Mouse (Mus musculus): ENCODE results near the gene Gabbr2. TPM values are rescaled to one million over a fixed set of nuclear protein-coding genes. Genes with fewer than 3 reads are reported as not detected.
A peak's percentile ranks its signal among the peaks of the same experiment; 100 is the strongest.

Gabbr2 gene
- total and polyA plus RNA-seq, 3 experiments: not detected

DNA sequence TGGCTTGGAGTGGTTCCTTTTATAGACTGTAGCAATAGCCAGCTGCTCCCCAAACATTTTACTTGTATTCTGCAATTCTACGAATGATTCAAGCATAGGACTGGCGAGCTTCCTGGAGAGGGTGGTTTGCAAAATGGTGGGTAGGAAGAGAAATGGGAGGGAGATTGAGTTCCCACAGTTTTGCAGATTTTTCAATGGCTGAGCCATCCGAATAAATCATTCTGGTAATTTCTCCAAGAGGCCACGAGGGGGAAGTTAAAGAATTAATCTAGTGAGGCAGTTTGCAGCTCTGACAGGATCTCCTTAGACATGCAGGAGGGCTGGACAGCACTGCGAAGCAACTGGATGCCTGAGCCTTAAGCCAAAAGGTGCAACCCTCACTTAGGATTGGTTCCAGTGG, 256.8 kb downstream of the Gabbr2 start:
- DNase-seq (ENCODE audit: extremely low read depth): no peak
- in situ Hi-C loops (cut with MboI; ENCODE audit: low pct_ligation_motif_present, low pct_unique_long_range_greater_than_20kb, low sequenced_read_pairs) (no loop called here), dilution Hi-C loops (cut with MboI; ENCODE audit: extremely low pct_ligation_motif_present, extremely low pct_unique_long_range_greater_than_20kb, low sequenced_read_pairs) (no loop called here)
- H3K9me3 ChIP-seq (replicated peaks; ENCODE audit: low read length): no peaks in the 10 kb centered on the region
- TF ChIP-seq RCOR1 (conservative IDR thresholded peaks at IDR 0.05; ENCODE audit: low read depth, low read length): no peak
- no peak for TF ChIP-seq CHD1 (IDR thresholded peaks at IDR 0.05; ENCODE audit: low read depth, low read length)
- TF ChIP-seq SMC3 (IDR thresholded peaks at IDR 0.05; ENCODE audit: low read depth, low read length): peak; percentile 24
- peak in 1 of 2 experiments; percentile 27; a peak in 2 of 4 replicates for TF ChIP-seq CTCF (conservative IDR thresholded peaks at IDR 0.05 in 1 of 2, IDR thresholded peaks at IDR 0.05 in 1 of 2; ENCODE audit: low read depth in 2 of 2, low read length in 2 of 2)
- TF ChIP-seq HCFC1 (IDR thresholded peaks at IDR 0.05; ENCODE audit: low read depth, low read length): no peak
- H3K27me3 ChIP-seq (replicated peaks): peaks cover 5% of the 10 kb centered on the region
- no peak overlapping the region for H3K4me2 ChIP-seq (ENCODE audit: insufficient read depth, low read depth, poor library complexity, severe bottlenecking)
- H3K4me1 ChIP-seq (ENCODE audit: control insufficient read depth in 1 of 2, insufficient read depth in 2 of 2): no peaks in the 10 kb centered on the region
- no peaks in the 10 kb centered on the region for H3K36me3 ChIP-seq (replicated peaks in 1 of 2; ENCODE audit: control insufficient read depth in 1 of 2, insufficient read depth in 1 of 2, low read length in 1 of 2)
- H3K27ac ChIP-seq (ENCODE audit: insufficient read depth, low read depth): no peak overlapping the region
- no peak overlapping the region for H3K4me3 ChIP-seq (replicated peaks in 1 of 3; ENCODE audit: low read depth in 2 of 3, low read length in 2 of 3, poor library complexity in 1 of 3)
- H3K79me2 ChIP-seq (replicated peaks; ENCODE audit: control insufficient read depth, extremely low read depth, insufficient read depth, poor library complexity, severe bottlenecking): no peaks in the 10 kb centered on the region
- no peak overlapping the region for H3K9ac ChIP-seq (ENCODE audit: insufficient read depth, low read depth)

DNA sequence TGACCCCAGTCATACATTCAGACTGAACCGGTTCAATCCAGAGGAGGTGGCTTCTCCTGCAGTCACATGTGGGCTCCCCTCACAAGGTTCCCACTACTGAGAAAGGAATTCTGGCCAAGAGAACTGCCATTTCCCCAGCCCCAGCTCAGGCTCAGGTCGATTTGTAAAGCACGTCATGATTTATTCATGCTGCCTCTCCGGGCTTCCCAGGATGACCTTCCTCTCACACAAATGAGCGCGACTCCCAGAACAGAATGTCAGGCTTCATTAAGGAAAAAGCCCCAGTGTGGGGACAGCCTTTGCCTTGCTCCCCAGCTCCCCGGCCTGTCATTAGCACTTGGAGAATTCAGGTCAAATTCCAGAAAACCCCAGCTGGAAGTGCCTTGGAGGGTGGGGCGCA, 260.1 kb downstream of the Gabbr2 start:
- Histone ChIP-seq H3K4me3 (replicated peaks in 1 of 3; ENCODE audit: low read depth in 2 of 3, low read length in 2 of 3, poor library complexity in 1 of 3) (no peak overlapping the region), H3K9ac (ENCODE audit: insufficient read depth, low read depth) (no peak overlapping the region), H3K27me3 (replicated peaks) (peaks cover 12% of the 10 kb centered on the region), H3K27ac (ENCODE audit: insufficient read depth, low read depth) (no peak overlapping the region), H3K4me2 (ENCODE audit: insufficient read depth, low read depth, poor library complexity, severe bottlenecking) (no peak overlapping the region), H3K9me3 (replicated peaks; ENCODE audit: low read length) (no peaks in the 10 kb centered on the region), H3K4me1 (ENCODE audit: control insufficient read depth in 1 of 2, insufficient read depth in 2 of 2) (no peaks in the 10 kb centered on the region), H3K36me3 (replicated peaks in 1 of 2; ENCODE audit: control insufficient read depth in 1 of 2, insufficient read depth in 1 of 2, low read length in 1 of 2) (no peaks in the 10 kb centered on the region), H3K79me2 (replicated peaks; ENCODE audit: control insufficient read depth, extremely low read depth, insufficient read depth, poor library complexity, severe bottlenecking) (no peaks in the 10 kb centered on the region)
- dilution Hi-C loops (cut with MboI; ENCODE audit: extremely low pct_ligation_motif_present, extremely low pct_unique_long_range_greater_than_20kb, low sequenced_read_pairs): no loop called here
- DNase-seq (ENCODE audit: extremely low read depth): no peak
- TF ChIP-seq GABPA (IDR thresholded peaks at IDR 0.05; ENCODE audit: insufficient replicate concordance, low read depth, low read length) (no peak), BHLHE40 (IDR thresholded peaks at IDR 0.05; ENCODE audit: low read depth, low read length) (no peak), RCOR1 (conservative IDR thresholded peaks at IDR 0.05; ENCODE audit: low read depth, low read length) (no peak), JUN (IDR thresholded peaks at IDR 0.05; ENCODE audit: insufficient read depth, low read depth, low read length) (no peak), ZNF384 (IDR thresholded peaks at IDR 0.05; ENCODE audit: low read depth, low read length) (no peak), ZMIZ1 (IDR thresholded peaks at IDR 0.05; ENCODE audit: low read depth, low read length) (no peak), POLR2AphosphoS2 (IDR thresholded peaks at IDR 0.05; ENCODE audit: low read depth, low read length) (no peak), ZKSCAN1 (IDR thresholded peaks at IDR 0.05; ENCODE audit: borderline replicate concordance, low read depth, low read length) (no peak), IRF4 (IDR thresholded peaks at IDR 0.05; ENCODE audit: low read depth, low read length) (no peak)
- in situ Hi-C loops (cut with MboI; ENCODE audit: low pct_ligation_motif_present, low pct_unique_long_range_greater_than_20kb, low sequenced_read_pairs): no loop called here
